Mouse (Mus musculus) embryo, embryonic 10.5 days (tissue): ENCODE results near the gene Prkd1.
A peak's percentile ranks its signal among the peaks of the same experiment; 100 is the strongest.

Experiments
- DNase-seq: peaks from one replicate; pipeline ENCODE4 v3.0.0-alpha.2; 2015; ENCODE audit warnings: low spot score

Prkd1 gene

GRCm38 (mm10) chr12:50558231-50558630 lies 90.7 kb downstream of the Prkd1 start:
- DNase-seq: peak; percentile 39

GRCm38 (mm10) chr12:50554214-50554613 lies 94.7 kb downstream of the Prkd1 start:
- no peak for DNase-seq

- DNase-seq: no peak
Observed at GRCm38 (mm10) chr12:50549860-50550555, 98.9 kb downstream of the Prkd1 start.

GRCm38 (mm10) chr12:50546394-50546793 lies 102.5 kb downstream of the Prkd1 start:
- no peak for DNase-seq

GRCm38 (mm10) chr12:50545610-50545919 lies 103.3 kb downstream of the Prkd1 start:
- DNase-seq: no peak

- DNase-seq: peak; percentile 30
Observed at GRCm38 (mm10) chr12:50544855-50545609, 103.9 kb downstream of the Prkd1 start.

GRCm38 (mm10) chr12:50540793-50541192 lies 108.1 kb downstream of the Prkd1 start:
- no peak for DNase-seq

GRCm38 (mm10) chr12:50538296-50538965 lies 110.5 kb downstream of the Prkd1 start:
- DNase-seq: no peak

- DNase-seq: no peak
Observed at GRCm38 (mm10) chr12:50537761-50538160, 111.1 kb downstream of the Prkd1 start.

- DNase-seq: no peak
Observed at GRCm38 (mm10) chr12:50537006-50537405, 111.9 kb downstream of the Prkd1 start.

GRCm38 (mm10) chr12:50528633-50529032 lies 120.3 kb downstream of the Prkd1 start:
- DNase-seq: no peak

- DNase-seq: no peak
Observed at GRCm38 (mm10) chr12:50524061-50524460, 124.8 kb downstream of the Prkd1 start.

- DNase-seq: no peak
Observed at GRCm38 (mm10) chr12:50514526-50514925, 134.4 kb downstream of the Prkd1 start.

GRCm38 (mm10) chr12:50511486-50512225 lies 137.2 kb downstream of the Prkd1 start:
- no peak for DNase-seq

GRCm38 (mm10) chr12:50508762-50509161 lies 140.1 kb downstream of the Prkd1 start:
- DNase-seq: no peak

GRCm38 (mm10) chr12:50499796-50500504 lies 148.9 kb downstream of the Prkd1 start:
- no peak for DNase-seq

- no peak for DNase-seq
Observed at GRCm38 (mm10) chr12:50496006-50496405, 152.9 kb downstream of the Prkd1 start.

- no peak for DNase-seq
Observed at GRCm38 (mm10) chr12:50479784-50480183, 169.1 kb downstream of the Prkd1 start.

GRCm38 (mm10) chr12:50457151-50457550 lies 191.7 kb downstream of the Prkd1 start:
- DNase-seq: no peak

- DNase-seq: no peak
Observed at GRCm38 (mm10) chr12:50451761-50452160, 197.1 kb downstream of the Prkd1 start.

GRCm38 (mm10) chr12:50436660-50437059 lies 212.2 kb downstream of the Prkd1 start:
- no peak for DNase-seq
